ENCODE assay signal across 7 mouse cellular contexts in the genomic region with DNA sequence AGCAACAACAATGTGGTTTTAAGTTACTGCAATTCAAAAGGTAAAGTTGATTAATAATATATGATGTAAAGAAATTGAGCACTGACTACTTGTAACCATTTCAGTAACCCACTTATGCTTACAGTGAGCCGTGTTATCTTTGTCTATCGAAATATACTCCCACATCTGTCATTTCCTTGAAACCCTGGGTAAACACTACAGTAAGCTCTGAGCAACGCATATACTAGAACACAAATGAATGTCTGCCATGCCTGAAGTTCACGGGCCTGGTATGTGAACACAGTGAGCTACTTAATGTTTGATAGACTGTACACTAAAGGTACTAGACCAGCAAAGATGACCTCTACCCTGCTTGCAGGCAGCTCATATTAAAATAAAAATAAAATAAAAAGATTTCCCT. TPM values are rescaled to one million over a fixed set of nuclear protein-coding genes. Genes with fewer than 3 reads are reported as not detected.
DNase-seq lines count a peak whose midpoint lies in the region; ATAC-seq and TF ChIP-seq lines count a peak whose summit lies in the region.

No protein-coding gene starts in this region.

- H3K27ac ChIP-seq in layer of hippocampus, adult 2 months: peak overlapping the region; percentile 96; the same call in 1 of the 2 replicates
- no peak overlapping the region for H3K27ac ChIP-seq in embryonic facial prominence, embryonic 13.5 days
- H3K27ac ChIP-seq in hindbrain, embryonic 15.5 days (replicated peaks): no peak overlapping the region

- no peak for DNase-seq in layer of hippocampus, adult 2 months (ENCODE audit: low spot score in 2 of 2)
- no peak for DNase-seq in layer of hippocampus, adult 18-20 months (ENCODE audit: low spot score in 2 of 2)
- DNase-seq in naive thymus-derived CD4-positive, alpha-beta T cell, adult 2 months (ENCODE audit: low read depth): peak; percentile 31
- no peak for DNase-seq in spleen, postnatal 36 days (ENCODE audit: low spot score in 2 of 2)

- 64% methylated on average over 4 of the region's 4 CpGs for WGBS in embryonic facial prominence, embryonic 13.5 days
- WGBS in hindbrain, embryonic 15.5 days: 70% methylated on average over 4 of the region's 4 CpGs

- H3K9ac ChIP-seq in embryonic facial prominence, embryonic 13.5 days: no peak overlapping the region
- H3K9ac ChIP-seq in hindbrain, embryonic 15.5 days: no peak overlapping the region

- H3K36me3 ChIP-seq in embryonic facial prominence, embryonic 13.5 days: no peaks in the 10 kb centered on the region
- no peaks in the 10 kb centered on the region for H3K36me3 ChIP-seq in hindbrain, embryonic 15.5 days

- H3K9me3 ChIP-seq in embryonic facial prominence, embryonic 13.5 days: no peaks in the 10 kb centered on the region
- H3K9me3 ChIP-seq in hindbrain, embryonic 15.5 days: no peaks in the 10 kb centered on the region

- no peaks in the 10 kb centered on the region for H3K27me3 ChIP-seq in embryonic facial prominence, embryonic 13.5 days
- no peaks in the 10 kb centered on the region for H3K27me3 ChIP-seq in hindbrain, embryonic 15.5 days

- peaks cover 15% of the 10 kb centered on the region for H3K4me1 ChIP-seq in embryonic facial prominence, embryonic 13.5 days
- peaks cover 22% of the 10 kb centered on the region for H3K4me1 ChIP-seq in hindbrain, embryonic 15.5 days (replicated peaks)

- H3K4me2 ChIP-seq in embryonic facial prominence, embryonic 13.5 days: peak overlapping the region; percentile 80
- H3K4me2 ChIP-seq in hindbrain, embryonic 15.5 days: peak overlapping the region; percentile 86

- H3K4me3 ChIP-seq in layer of hippocampus, adult 2 months: peak overlapping the region; percentile 89
- H3K4me3 ChIP-seq in embryonic facial prominence, embryonic 13.5 days: no peak overlapping the region
- peak overlapping the region; percentile 19; the same call in 1 of the 2 replicates for H3K4me3 ChIP-seq in hindbrain, embryonic 15.5 days

- no peak for TF ChIP-seq CTCF in layer of hippocampus, adult 2 months (conservative IDR thresholded peaks at IDR 0.05)

- ATAC-seq in embryonic facial prominence, embryonic 13.5 days (ENCODE audit: insufficient number of reproducible peaks, insufficient read depth, low FRiP score, low TSS enrichment, low read depth): no peak
- no peak for ATAC-seq in hindbrain, embryonic 15.5 days (ENCODE audit: low FRiP score, low read depth)
- ATAC-seq in frontal cortex, adult (ENCODE audit: low TSS enrichment): no peak

RNA-seq across cellular contexts. Expression of a gene that starts 2.3 kb away (rescaled TPM):
- 100 to 1,000 TPM; 139 to 150 TPM for total RNA-seq in layer of hippocampus, adult 2 months (2021)
- 100 to 1,000 TPM; 144 to 162 TPM for total RNA-seq in layer of hippocampus, adult 18-20 months (2021)
- 66.1 and 79.8 TPM in 2 replicates for polyA plus RNA-seq in embryonic facial prominence, embryonic 13.5 days (2015; fragmentation: Nextera tagmentation; extraction: Ambion mirVana)
- polyA plus RNA-seq in hindbrain, embryonic 15.5 days (2015; fragmentation: Nextera tagmentation; extraction: Ambion mirVana): 61.8 and 67.1 TPM in 2 replicates
